Mouse (Mus musculus) testis, adult 2 months (tissue): ENCODE measurements at regions not wholly inside any gene's neighbourhood (a gene's known extent, or its start where the extent isn't known, plus 50 kb on each side); places are given as distances from the start of the nearest gene placed in this dataset.

Experiments
- H3K27ac ChIP-seq: fragments of 200-500 bp; 2 replicates; pipeline ENCODE4 v1.5.1; 2012; ENCODE audit warnings: low read depth, low read length; ENCODE audit not compliant: control insufficient read depth, insufficient read depth
- H3K27me3 ChIP-seq: fragments of 200-500 bp; 2 replicates; pipeline ENCODE4 v1.6.1; 2012; ENCODE audit warnings: mild to moderate bottlenecking, low read length, moderate library complexity; ENCODE audit not compliant: control insufficient read depth, insufficient read depth
- H3K36me3 ChIP-seq: fragments of 200-500 bp; 2 replicates; pipeline ENCODE4 v1.6.1; 2012; ENCODE audit warnings: mild to moderate bottlenecking, low read length; ENCODE audit not compliant: control insufficient read depth, insufficient read depth
- H3K4me1 ChIP-seq: fragments of 200-500 bp; 2 replicates; pipeline ENCODE4 v1.6.1; 2012; ENCODE audit warnings: low read length; ENCODE audit not compliant: control insufficient read depth, insufficient read depth
- H3K4me3 ChIP-seq: fragments of 200-500 bp; 2 replicates; pipeline ENCODE4 v1.5.1; 2012; ENCODE audit warnings: low read depth, mild to moderate bottlenecking, low read length, moderate library complexity, mixed read lengths; ENCODE audit not compliant: control insufficient read depth
- CTCF ChIP-seq: fragments of 200-500 bp; IDR thresholded peaks from 2 replicates; pipeline ENCODE4 v1.5.1; 2012; ENCODE audit warnings: low read depth, mild to moderate bottlenecking, inconsistent platforms, low read length, moderate library complexity; ENCODE audit not compliant: control insufficient read depth, insufficient read depth, insufficient replicate concordance
- POLR2A ChIP-seq: fragments of 200-500 bp; IDR thresholded peaks from 2 replicates; pipeline ENCODE4 v1.6.1; 2012; ENCODE audit warnings: low read depth, mild to moderate bottlenecking, inconsistent platforms, low read length, moderate library complexity; ENCODE audit not compliant: control insufficient read depth

- no peak for TF ChIP-seq CTCF
- no peak for TF ChIP-seq POLR2A
- Histone ChIP-seq H3K36me3 (no peaks in the 10 kb centered on the region), H3K4me3 (no peak overlapping the region), H3K27me3 (no peaks in the 10 kb centered on the region), H3K4me1 (no peaks in the 10 kb centered on the region), H3K27ac (no peak overlapping the region)
Measured at GRCm38 (mm10) chr3:52724354-52724753, 292.7 kb downstream of the Cog6 start.

DNA sequence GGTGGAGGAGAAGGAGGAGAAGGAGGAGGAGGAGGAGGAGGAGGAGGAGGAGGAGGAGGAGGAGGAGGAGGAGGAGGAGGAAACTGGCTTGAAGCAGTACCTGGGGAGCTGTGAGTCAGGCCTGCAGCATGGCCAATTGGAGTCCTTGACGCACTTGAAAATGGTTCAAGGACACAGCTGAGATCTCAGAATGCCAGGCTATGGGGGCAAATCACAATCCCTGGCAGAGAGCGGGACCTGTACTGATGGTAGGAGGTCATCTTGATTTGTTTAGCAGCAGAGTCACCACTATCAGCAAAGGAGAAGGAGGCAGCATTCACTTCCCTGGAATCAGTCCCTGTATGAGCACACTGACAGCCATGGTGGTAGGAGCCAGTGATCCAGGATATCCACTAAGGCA, 294.1 kb downstream of the Cog6 start:
- Histone ChIP-seq H3K36me3 (no peaks in the 10 kb centered on the region), H3K27me3 (no peaks in the 10 kb centered on the region), H3K4me3 (no peak overlapping the region), H3K4me1 (no peaks in the 10 kb centered on the region), H3K27ac (no peak overlapping the region)
- TF ChIP-seq CTCF (no peak), POLR2A (no peak)

- Histone ChIP-seq H3K36me3 (no peaks in the 10 kb centered on the region), H3K27ac (no peak overlapping the region), H3K4me1 (no peaks in the 10 kb centered on the region), H3K4me3 (no peak overlapping the region), H3K27me3 (no peaks in the 10 kb centered on the region)
- no peak for TF ChIP-seq CTCF
Measured at GRCm38 (mm10) chr3:52719181-52719580, 297.9 kb downstream of the Cog6 start.

GRCm38 (mm10) chr3:52717324-52717723, 299.7 kb downstream of the Cog6 start:
- no peak overlapping the region for H3K27ac ChIP-seq
- no peaks in the 10 kb centered on the region for H3K27me3 ChIP-seq
- no peaks in the 10 kb centered on the region for H3K4me1 ChIP-seq
- TF ChIP-seq CTCF: no peak
- TF ChIP-seq POLR2A: no peak
- no peak overlapping the region for H3K4me3 ChIP-seq
- no peaks in the 10 kb centered on the region for H3K36me3 ChIP-seq

GRCm38 (mm10) chr3:52712151-52712550, 304.9 kb downstream of the Cog6 start:
- H3K27ac ChIP-seq: no peak overlapping the region
- no peaks in the 10 kb centered on the region for H3K36me3 ChIP-seq
- H3K27me3 ChIP-seq: no peaks in the 10 kb centered on the region
- H3K4me1 ChIP-seq: no peaks in the 10 kb centered on the region
- H3K4me3 ChIP-seq: no peak overlapping the region
- TF ChIP-seq POLR2A (no peak), CTCF (no peak)

DNA sequence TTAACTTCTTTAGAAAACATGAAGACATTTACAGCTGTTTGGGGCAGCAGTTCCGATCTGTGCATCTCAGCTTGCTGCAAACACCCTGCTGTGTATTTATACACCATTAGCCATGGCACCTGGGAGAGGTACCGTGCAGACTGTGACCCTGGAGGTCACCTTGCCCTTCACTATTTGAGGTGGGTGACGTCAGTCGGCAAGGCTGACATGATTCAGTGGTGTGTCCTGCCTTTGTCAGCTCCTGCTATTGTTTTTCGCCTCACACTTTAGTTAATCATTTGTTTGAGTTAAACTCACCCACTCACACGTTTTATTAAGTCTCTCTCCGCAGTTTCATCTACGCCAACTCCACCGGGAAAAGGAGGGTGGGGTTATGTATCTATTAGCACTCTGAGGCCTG, 305.9 kb downstream of the Cog6 start:
- no peak overlapping the region for H3K27ac ChIP-seq
- H3K27me3 ChIP-seq: no peaks in the 10 kb centered on the region
- no peak for TF ChIP-seq CTCF
- TF ChIP-seq POLR2A: no peak
- H3K4me1 ChIP-seq: no peaks in the 10 kb centered on the region
- H3K36me3 ChIP-seq: no peaks in the 10 kb centered on the region
- H3K4me3 ChIP-seq: no peak overlapping the region

DNA sequence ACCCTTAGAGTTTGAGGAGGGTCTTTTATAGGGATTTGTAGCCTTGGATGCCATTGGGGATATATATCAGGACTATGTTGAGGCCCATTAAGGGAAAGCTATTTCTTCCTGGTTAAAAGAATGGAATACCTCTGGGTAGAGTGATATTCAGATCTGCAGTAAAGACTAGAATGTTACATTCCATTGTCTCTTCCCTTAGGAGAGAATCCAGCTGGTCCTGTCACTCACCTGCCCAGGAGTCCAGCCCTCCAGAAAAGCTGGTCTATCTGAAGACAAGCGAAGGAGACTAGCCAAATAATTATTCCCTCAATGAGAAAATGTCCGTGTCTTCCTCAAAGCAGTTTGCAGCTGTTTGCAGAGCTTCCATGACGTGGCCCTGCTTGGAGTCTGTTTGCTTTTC, 308.3 kb downstream of the Cog6 start:
- Histone ChIP-seq H3K27ac (no peak overlapping the region), H3K27me3 (no peaks in the 10 kb centered on the region), H3K4me3 (no peak overlapping the region), H3K36me3 (no peaks in the 10 kb centered on the region), H3K4me1 (no peaks in the 10 kb centered on the region)
- TF ChIP-seq POLR2A: no peak
- no peak for TF ChIP-seq CTCF

- no peaks in the 10 kb centered on the region for H3K27me3 ChIP-seq
- no peaks in the 10 kb centered on the region for H3K36me3 ChIP-seq
- no peak overlapping the region for H3K27ac ChIP-seq
- no peak overlapping the region for H3K4me3 ChIP-seq
- H3K4me1 ChIP-seq: no peaks in the 10 kb centered on the region
- TF ChIP-seq CTCF: no peak
Measured at GRCm38 (mm10) chr3:52708301-52708700, 308.7 kb downstream of the Cog6 start.

DNA sequence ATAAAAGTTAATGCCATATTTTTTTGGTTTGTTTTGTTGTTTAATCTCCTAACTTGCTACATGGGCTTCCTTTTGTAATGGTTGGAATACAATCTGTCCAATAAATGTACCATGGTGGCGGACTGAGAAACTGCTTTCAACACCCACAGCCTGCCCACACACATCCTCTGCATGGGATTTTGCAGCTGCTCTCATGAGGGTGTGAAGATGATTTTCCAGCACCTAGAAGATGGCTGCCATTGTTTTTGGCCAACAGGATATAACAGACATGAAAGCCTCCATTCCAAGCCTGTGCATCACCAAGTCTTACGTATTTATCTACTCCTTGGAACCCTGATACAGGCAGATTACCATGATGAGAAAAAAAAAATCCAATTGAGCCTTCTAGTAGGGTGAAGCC, 310.4 kb downstream of the Cog6 start:
- Histone ChIP-seq H3K4me1 (no peaks in the 10 kb centered on the region), H3K27ac (no peak overlapping the region), H3K4me3 (no peak overlapping the region), H3K27me3 (no peaks in the 10 kb centered on the region), H3K36me3 (no peaks in the 10 kb centered on the region)
- TF ChIP-seq CTCF: no peak
- TF ChIP-seq POLR2A: no peak
